Mouse (Mus musculus): Measurements from ENCODE around the gene Ap2m1. TPM values are rescaled to one million over a fixed set of nuclear protein-coding genes. Genes with fewer than 3 reads are reported as not detected.

Gene Ap2m1
- polyA plus RNA-seq, 1 experiment from 2014 or later, result 624 TPM

- peaks cover 78% of the 10 kb centered on the region for H3K36me3 ChIP-seq
- ATAC-seq, result no peak
- no peaks in the 10 kb centered on the region for H3K27me3 ChIP-seq (replicated peaks)
- no peak overlapping the region for H3K4me3 ChIP-seq (replicated peaks)
- H3K4me1 ChIP-seq (replicated peaks), result no peaks in the 10 kb centered on the region
- no peak overlapping the region for H3K9ac ChIP-seq
- no peak overlapping the region for H3K27ac ChIP-seq
- no peaks in the 10 kb centered on the region for H3K9me3 ChIP-seq
- no peak overlapping the region for H3K4me2 ChIP-seq (replicated peaks)
- 84% methylated on average over 8 of the region's 8 CpGs for WGBS
Measured at GRCm38 (mm10) chr16:20506000-20506399, 29.3 kb upstream of the Ap2m1 start.

GRCm38 (mm10) chr16:20509349-20509748 lies 25.9 kb upstream of the Ap2m1 start:
- Histone ChIP-seq H3K27ac (no peak overlapping the region), H3K4me3 (replicated peaks) (no peak overlapping the region), H3K27me3 (replicated peaks) (no peaks in the 10 kb centered on the region), H3K9ac (no peak overlapping the region), H3K9me3 (no peaks in the 10 kb centered on the region), H3K36me3 (peaks cover 53% of the 10 kb centered on the region), H3K4me1 (replicated peaks) (no peaks in the 10 kb centered on the region), H3K4me2 (replicated peaks) (no peak overlapping the region)
- ATAC-seq, result peak; percentile 61
- 88% methylated on average over 3 of the region's 3 CpGs for WGBS

- H3K27me3 ChIP-seq (replicated peaks), result no peaks in the 10 kb centered on the region
- H3K36me3 ChIP-seq, result peaks cover 37% of the 10 kb centered on the region
- H3K4me2 ChIP-seq (replicated peaks), result no peak overlapping the region
- no peaks in the 10 kb centered on the region for H3K9me3 ChIP-seq
- 89% methylated on average over 7 of the region's 7 CpGs for WGBS
- H3K4me1 ChIP-seq (replicated peaks), result no peaks in the 10 kb centered on the region
- ATAC-seq, result no peak
- H3K27ac ChIP-seq, result no peak overlapping the region
- H3K9ac ChIP-seq, result no peak overlapping the region
- no peak overlapping the region for H3K4me3 ChIP-seq (replicated peaks)
Measured at GRCm38 (mm10) chr16:20511277-20511847, 23.9 kb upstream of the Ap2m1 start.

DNA sequence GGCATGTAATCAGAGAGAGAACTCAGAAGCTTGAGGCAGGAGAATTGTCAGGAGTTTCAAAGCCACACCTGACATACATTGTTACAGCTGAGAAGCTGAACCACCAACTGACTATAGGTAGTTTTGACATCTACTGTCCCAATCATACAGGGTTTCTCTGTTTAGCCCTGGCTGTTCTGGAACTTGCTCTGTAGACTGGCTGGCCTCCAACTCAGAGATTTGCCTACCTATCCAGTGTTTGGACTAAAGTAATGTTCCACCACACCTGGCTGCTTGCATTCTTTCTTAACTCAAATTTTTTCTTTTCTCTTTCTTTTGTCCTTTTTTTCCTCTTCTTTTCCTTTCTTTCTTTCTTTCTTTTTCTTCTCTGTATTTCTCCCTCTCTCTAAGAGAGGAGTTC lies 19.2 kb upstream of the Ap2m1 start:
- 0 out of 2 replicates have a peak, but pooled peaks cover 2% of the 10 kb centered on the region for H3K36me3 ChIP-seq
- H3K27ac ChIP-seq, result 0 out of 2 replicates have a peak overlapping the region, but pooled peaks have one; percentile 90
- no peak for ATAC-seq
- H3K4me2 ChIP-seq (replicated peaks), result peak overlapping the region; percentile 72
- H3K9me3 ChIP-seq, result no peaks in the 10 kb centered on the region
- no peaks in the 10 kb centered on the region for H3K27me3 ChIP-seq (replicated peaks)
- H3K9ac ChIP-seq, result peak overlapping the region; percentile 81
- H3K4me3 ChIP-seq (replicated peaks), result peak overlapping the region; percentile 82
- peaks cover 4% of the 10 kb centered on the region for H3K4me1 ChIP-seq (replicated peaks)

GRCm38 (mm10) chr16:20516726-20517201 lies 18.5 kb upstream of the Ap2m1 start, which contains the start of gene Dvl3:
Dvl3 (plus strand) TSS chr16:20516982.
- Histone ChIP-seq H3K9me3 (no peaks in the 10 kb centered on the region), H3K4me1 (replicated peaks) (peaks cover 4% of the 10 kb centered on the region), H3K36me3 (peaks cover under 1% of the 10 kb centered on the region; the same call in 1 of the 2 replicates), H3K4me2 (replicated peaks) (peak within 1 kb of the TSS; percentile 72), H3K9ac (peak within 1 kb of the TSS; percentile 81), H3K4me3 (replicated peaks) (peak within 1 kb of the TSS; percentile 82), H3K27ac (peak within 1 kb of the TSS; percentile 90), H3K27me3 (replicated peaks) (no peaks in the 10 kb centered on the region)
- ATAC-seq, result peak; percentile 97
- WGBS, result under 1% methylated on average over 55 of the region's 55 CpGs

- H3K27ac ChIP-seq, result peak overlapping the region; percentile 90
- H3K9me3 ChIP-seq, result no peaks in the 10 kb centered on the region
- peak overlapping the region; percentile 82 for H3K4me3 ChIP-seq (replicated peaks)
- peak overlapping the region; percentile 81 for H3K9ac ChIP-seq
- peaks cover 4% of the 10 kb centered on the region for H3K4me1 ChIP-seq (replicated peaks)
- WGBS, result 0% methylated on average over 26 of the region's 26 CpGs
- peaks cover 4% of the 10 kb centered on the region; the same call in 1 of the 2 replicates for H3K36me3 ChIP-seq
- no peaks in the 10 kb centered on the region for H3K27me3 ChIP-seq (replicated peaks)
- peak overlapping the region; percentile 72 for H3K4me2 ChIP-seq (replicated peaks)
- peak; percentile 58 for ATAC-seq
Measured at GRCm38 (mm10) chr16:20517216-20517615, 18.1 kb upstream of the Ap2m1 start.

DNA sequence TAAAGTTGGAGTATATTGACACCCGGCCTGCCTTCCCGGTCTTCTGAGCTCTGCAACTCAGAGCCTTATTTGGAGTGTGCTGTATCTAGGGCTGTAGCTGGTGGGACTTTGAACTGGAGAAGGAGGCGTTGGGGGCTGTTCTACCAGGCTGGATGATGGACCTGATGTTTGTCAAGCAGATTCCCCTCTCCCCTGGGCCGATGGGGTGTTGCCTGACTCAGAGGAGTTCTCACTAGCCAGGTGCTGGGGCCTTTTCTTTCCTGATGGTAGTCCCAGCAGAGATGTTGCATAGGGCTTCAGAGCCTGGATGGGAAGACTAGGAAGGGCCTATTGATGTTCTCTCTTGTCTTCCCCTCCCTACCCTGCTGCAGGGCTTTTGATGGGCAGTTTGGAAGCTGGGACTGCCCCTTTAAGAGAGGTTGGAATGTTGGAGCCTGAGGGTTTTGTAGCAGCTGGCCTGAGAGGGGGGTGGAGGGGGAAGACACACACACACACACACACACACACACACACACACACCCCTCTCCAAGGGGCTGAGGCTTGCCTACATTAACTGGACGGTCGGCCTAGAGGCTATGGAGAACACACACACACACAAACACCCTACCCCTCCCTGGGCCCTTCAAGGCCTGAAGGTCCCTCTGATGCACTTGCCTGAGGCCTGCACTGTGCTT lies 17.4 kb upstream of the Ap2m1 start:
- Histone ChIP-seq H3K27ac (peak overlapping the region; percentile 90), H3K4me2 (replicated peaks) (peak overlapping the region; percentile 72), H3K36me3 (peaks cover 4% of the 10 kb centered on the region; the same call in 1 of the 2 replicates), H3K4me3 (replicated peaks) (peak overlapping the region; percentile 82), H3K4me1 (replicated peaks) (peaks cover 4% of the 10 kb centered on the region), H3K9ac (peak overlapping the region; percentile 81), H3K9me3 (no peaks in the 10 kb centered on the region), H3K27me3 (replicated peaks) (no peaks in the 10 kb centered on the region)
- peak; percentile 62 for ATAC-seq
- 5% methylated on average over 6 of the region's 6 CpGs for WGBS

GRCm38 (mm10) chr16:20523886-20524285 lies 11.4 kb upstream of the Ap2m1 start:
- ATAC-seq, result no peak
- H3K27ac ChIP-seq, result no peak overlapping the region
- H3K4me3 ChIP-seq (replicated peaks), result no peak overlapping the region
- H3K4me1 ChIP-seq (replicated peaks), result no peaks in the 10 kb centered on the region
- no peak overlapping the region for H3K9ac ChIP-seq
- peaks cover 54% of the 10 kb centered on the region for H3K36me3 ChIP-seq
- 81% methylated on average over 10 of the region's 10 CpGs for WGBS
- H3K4me2 ChIP-seq (replicated peaks), result no peak overlapping the region
- no peaks in the 10 kb centered on the region for H3K27me3 ChIP-seq (replicated peaks)
- H3K9me3 ChIP-seq, result no peaks in the 10 kb centered on the region

DNA sequence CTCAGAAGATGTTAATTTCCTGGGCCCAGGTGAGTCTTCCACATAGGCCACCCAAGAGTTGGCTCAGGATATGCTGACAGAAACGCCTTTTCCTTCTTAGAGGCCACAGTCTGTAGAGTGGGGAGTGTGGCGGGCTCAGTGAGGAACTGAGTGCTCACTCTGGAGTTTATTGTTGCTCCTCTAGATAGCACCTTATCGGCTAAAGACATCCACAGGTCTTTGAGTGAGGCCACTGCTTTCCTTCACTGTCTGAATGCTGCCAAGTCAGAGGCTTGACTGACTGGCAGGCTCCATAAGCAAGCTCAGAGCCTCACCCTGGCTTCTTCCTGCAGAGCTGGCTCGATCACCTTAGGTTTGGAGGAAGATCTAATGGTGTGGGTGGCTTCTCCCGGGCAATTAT lies 6.5 kb upstream of the Ap2m1 start:
- Histone ChIP-seq H3K27me3 (replicated peaks) (no peaks in the 10 kb centered on the region), H3K36me3 (peaks cover 71% of the 10 kb centered on the region), H3K27ac (no peak overlapping the region), H3K4me3 (replicated peaks) (no peak overlapping the region), H3K9me3 (no peaks in the 10 kb centered on the region), H3K4me2 (replicated peaks) (no peak overlapping the region), H3K4me1 (replicated peaks) (no peaks in the 10 kb centered on the region), H3K9ac (no peak overlapping the region)
- no peak for ATAC-seq
- WGBS, result 90% methylated on average over 5 of the region's 5 CpGs

DNA sequence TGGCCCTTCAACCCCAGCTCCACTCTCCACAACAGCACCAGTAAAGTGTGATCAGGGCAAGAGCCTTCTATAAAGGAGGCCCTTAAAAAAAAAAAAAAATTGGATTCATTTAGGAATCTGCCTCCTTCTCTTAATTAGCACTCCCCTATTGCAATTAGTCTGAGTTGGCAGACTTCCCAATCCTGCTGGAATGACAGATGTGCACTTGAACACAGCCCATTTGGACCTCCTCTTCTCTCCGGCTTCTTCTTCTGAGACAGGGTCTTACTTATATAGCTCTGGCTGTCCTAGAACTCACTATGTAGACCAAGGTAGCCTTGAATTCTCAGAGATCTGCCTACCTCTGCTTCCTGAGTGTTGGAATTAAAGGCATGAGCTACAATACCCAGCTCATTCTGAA lies 5.9 kb upstream of the Ap2m1 start:
- ATAC-seq, result no peak
- Histone ChIP-seq H3K4me3 (replicated peaks) (no peak overlapping the region), H3K9ac (no peak overlapping the region), H3K36me3 (peaks cover 65% of the 10 kb centered on the region), H3K4me1 (replicated peaks) (no peaks in the 10 kb centered on the region), H3K27me3 (replicated peaks) (no peaks in the 10 kb centered on the region), H3K27ac (no peak overlapping the region), H3K9me3 (no peaks in the 10 kb centered on the region), H3K4me2 (replicated peaks) (no peak overlapping the region)
- WGBS, result 60% methylated on average over 1 of the region's 1 CpGs

GRCm38 (mm10) chr16:20530941-20531340 lies 4.3 kb upstream of the Ap2m1 start:
- H3K9me3 ChIP-seq, result no peaks in the 10 kb centered on the region
- no peak overlapping the region for H3K4me2 ChIP-seq (replicated peaks)
- no peak for ATAC-seq
- no peaks in the 10 kb centered on the region for H3K27me3 ChIP-seq (replicated peaks)
- no peak overlapping the region for H3K4me3 ChIP-seq (replicated peaks)
- H3K4me1 ChIP-seq (replicated peaks), result no peaks in the 10 kb centered on the region
- peaks cover 55% of the 10 kb centered on the region for H3K36me3 ChIP-seq
- no peak overlapping the region for H3K9ac ChIP-seq
- WGBS, result 95% methylated on average over 20 of the region's 20 CpGs
- H3K27ac ChIP-seq, result no peak overlapping the region

- no peak overlapping the region for H3K4me2 ChIP-seq (replicated peaks)
- no peak for ATAC-seq
Measured at GRCm38 (mm10) chr16:20534617-20535295, 522 bp upstream of the Ap2m1 start.

More at GRCm38 (mm10) chr16:20534617-20535295, 522 bp upstream of the Ap2m1 start:
- 44% methylated on average over 10 of the region's 10 CpGs for WGBS
- Histone ChIP-seq H3K36me3 (peaks cover 40% of the 10 kb centered on the region), H3K4me1 (replicated peaks) (peaks cover 19% of the 10 kb centered on the region), H3K4me3 (replicated peaks) (no peak overlapping the region), H3K9ac (no peak overlapping the region), H3K9me3 (no peaks in the 10 kb centered on the region), H3K27me3 (replicated peaks) (no peaks in the 10 kb centered on the region), H3K27ac (no peak overlapping the region)
